Mouse (Mus musculus) limb, embryonic 14.5 days (tissue): Measurements from ENCODE around the gene Flnb. TPM values are rescaled to one million over a fixed set of nuclear protein-coding genes. Genes with fewer than 3 reads are reported as not detected.

Experiments
- ATAC-seq: fragments of 200-750 bp; cut with Nextera tagmentation; 2 replicates; pipeline ENCODE4 v1.8.0; 2017; ENCODE audit warnings: low read depth, moderate number of reproducible peaks, moderate TSS enrichment; ENCODE audit not compliant: low FRiP score
- DNase-seq: peaks from one replicate; pipeline ENCODE4 v3.0.0-alpha.2; 2015; ENCODE audit warnings: low spot score
- H3K27ac ChIP-seq: fragments of 300-500 bp; sonication (generic); replicated peaks from 2 replicates; pipeline ENCODE4 v1.5.1; 2014; ENCODE audit warnings: low read depth, mild to moderate bottlenecking, low read length, moderate library complexity, mixed read lengths
- H3K27me3 ChIP-seq: fragments of 300-500 bp; sonication (generic); 2 replicates; pipeline ENCODE4 v1.6.1; 2014; ENCODE audit warnings: low read length, mixed read lengths; ENCODE audit not compliant: control insufficient read depth, insufficient read depth
- H3K36me3 ChIP-seq: fragments of 300-500 bp; sonication (generic); 2 replicates; pipeline ENCODE4 v1.6.1; 2014; ENCODE audit warnings: mild to moderate bottlenecking, low read length, moderate library complexity, mixed read lengths; ENCODE audit not compliant: control insufficient read depth, insufficient read depth
- H3K4me1 ChIP-seq: fragments of 300-500 bp; sonication (generic); 2 replicates; pipeline ENCODE4 v1.6.1; 2014; ENCODE audit warnings: antibody characterized with exemption, low read length, mixed read lengths; ENCODE audit not compliant: control insufficient read depth, insufficient read depth
- H3K4me2 ChIP-seq: fragments of 300-500 bp; sonication (generic); replicated peaks from 2 replicates; pipeline ENCODE4 v1.6.1; 2014; ENCODE audit warnings: low read depth, mild to moderate bottlenecking, low read length, moderate library complexity; ENCODE audit not compliant: severe bottlenecking
- H3K4me3 ChIP-seq: fragments of 300-500 bp; sonication (generic); replicated peaks from 2 replicates; pipeline ENCODE4 v1.5.1; 2014; ENCODE audit warnings: low read length
- H3K9ac ChIP-seq: fragments of 300-500 bp; sonication (generic); 2 replicates; pipeline ENCODE4 v1.6.1; 2014; ENCODE audit warnings: mild to moderate bottlenecking, low read depth, low read length, moderate library complexity; ENCODE audit not compliant: severe bottlenecking
- H3K9me3 ChIP-seq: fragments of 300-500 bp; sonication (generic); 2 replicates; pipeline ENCODE4 v1.6.1; 2016; ENCODE audit warnings: low read length; ENCODE audit not compliant: control insufficient read depth
- POLR2A ChIP-seq: fragments of 200-500 bp; IDR thresholded peaks from 2 replicates; pipeline ENCODE4 v1.8.0; 2012; ENCODE audit warnings: inconsistent platforms, mild to moderate bottlenecking, moderate library complexity, borderline replicate concordance; ENCODE audit not compliant: insufficient read depth, insufficient read length; ENCODE audit errors: extremely low read depth
- WGBS: fragments of 180-500 bp; shearing (Covaris S2); extraction: QIAGEN DNeasy Blood & Tissue Kit; methylation state at CpG from one replicate; pipeline ENCODE4 v1.1.7; 2014; 5-methylcytosine and 5-hydroxymethylcytosine counted together
- polyA plus RNA-seq, 2 experiments: library from polyadenylated mRNA; depleted of rRNA in 1 of 2; stranded (reverse) in 1 of 2; unstranded in 1 of 2; fragments of >200 nt; fragmentation: Nextera tagmentation in 1 of 2; extraction: Ambion mirVana in 1 of 2; gene quantifications; 2 replicates each; pipeline versions ENCODE4 v1.2.1 to v1.2.3; 2012 to 2014

The Flnb gene
- polyA plus RNA-seq, 2 experiments = 39.4 to 58.7 TPM

GRCm38 (mm10) chr14:7975177-7975576, 157.4 kb downstream of the Flnb start:
- no peaks in the 10 kb centered on the region for H3K36me3 ChIP-seq
- no peak overlapping the region for H3K9ac ChIP-seq
- DNase-seq = no peak
- no peaks in the 10 kb centered on the region for H3K9me3 ChIP-seq
- H3K4me1 ChIP-seq = no peaks in the 10 kb centered on the region
- 82% methylated on average over 6 of the region's 6 CpGs for WGBS
- TF ChIP-seq POLR2A = no peak
- H3K27me3 ChIP-seq = no peaks in the 10 kb centered on the region
- no peak overlapping the region for H3K4me3 ChIP-seq
- H3K4me2 ChIP-seq = no peak overlapping the region
- H3K27ac ChIP-seq = no peak overlapping the region
- no peak for ATAC-seq

- Histone ChIP-seq H3K4me1 (no peaks in the 10 kb centered on the region), H3K36me3 (no peaks in the 10 kb centered on the region), H3K9me3 (no peaks in the 10 kb centered on the region), H3K9ac (no peak overlapping the region), H3K27ac (no peak overlapping the region), H3K4me3 (no peak overlapping the region), H3K27me3 (no peaks in the 10 kb centered on the region), H3K4me2 (no peak overlapping the region)
- ATAC-seq (no peak), DNase-seq (no peak)
- no peak for TF ChIP-seq POLR2A
- WGBS = 86% methylated on average over 1 of the region's 1 CpGs
Observed at GRCm38 (mm10) chr14:7977471-7977870, 159.7 kb downstream of the Flnb start.

- TF ChIP-seq POLR2A = no peak
- Histone ChIP-seq H3K9me3 (no peaks in the 10 kb centered on the region), H3K36me3 (no peaks in the 10 kb centered on the region), H3K4me2 (no peak overlapping the region), H3K4me1 (no peaks in the 10 kb centered on the region), H3K27ac (no peak overlapping the region), H3K27me3 (no peaks in the 10 kb centered on the region), H3K4me3 (no peak overlapping the region), H3K9ac (no peak overlapping the region)
- no peak for ATAC-seq
- DNase-seq = no peak
- 82% methylated on average over 1 of the region's 1 CpGs for WGBS
Observed at GRCm38 (mm10) chr14:7978183-7978582, 160.4 kb downstream of the Flnb start.

- TF ChIP-seq POLR2A = no peak
- Histone ChIP-seq H3K36me3 (no peaks in the 10 kb centered on the region), H3K9ac (no peak overlapping the region), H3K4me1 (no peaks in the 10 kb centered on the region), H3K4me3 (no peak overlapping the region), H3K4me2 (no peak overlapping the region), H3K27me3 (no peaks in the 10 kb centered on the region), H3K27ac (no peak overlapping the region), H3K9me3 (no peaks in the 10 kb centered on the region)
- DNase-seq (no peak), ATAC-seq (no peak)
- 100% methylated on average over 1 of the region's 1 CpGs for WGBS
Observed at GRCm38 (mm10) chr14:7981226-7981625, 163.5 kb downstream of the Flnb start.

- 91% methylated on average over 6 of the region's 6 CpGs for WGBS
- H3K4me3 ChIP-seq = no peak overlapping the region
- no peak overlapping the region for H3K27ac ChIP-seq
- TF ChIP-seq POLR2A = no peak
- H3K4me2 ChIP-seq = no peak overlapping the region
- DNase-seq = no peak
- no peaks in the 10 kb centered on the region for H3K9me3 ChIP-seq
- H3K9ac ChIP-seq = no peak overlapping the region
- no peaks in the 10 kb centered on the region for H3K27me3 ChIP-seq
- H3K4me1 ChIP-seq = no peaks in the 10 kb centered on the region
- H3K36me3 ChIP-seq = no peaks in the 10 kb centered on the region
- ATAC-seq = no peak
Observed at GRCm38 (mm10) chr14:7986913-7987312, 169.2 kb downstream of the Flnb start.

- H3K9ac ChIP-seq = no peak overlapping the region
- no peaks in the 10 kb centered on the region for H3K36me3 ChIP-seq
- TF ChIP-seq POLR2A = no peak
- no peak overlapping the region for H3K4me3 ChIP-seq
- no peak overlapping the region for H3K4me2 ChIP-seq
- H3K9me3 ChIP-seq = no peaks in the 10 kb centered on the region
- no peaks in the 10 kb centered on the region for H3K27me3 ChIP-seq
- DNase-seq = no peak
- no peak for ATAC-seq
- H3K4me1 ChIP-seq = 0 out of 2 replicates have a peak, but pooled peaks cover 5% of the 10 kb centered on the region
- WGBS = 68% methylated on average over 1 of the region's 1 CpGs
- no peak overlapping the region for H3K27ac ChIP-seq
Observed at GRCm38 (mm10) chr14:7989371-7989770, 171.6 kb downstream of the Flnb start.
